8 mouse cellular contexts compared by ENCODE assay signal in the genomic region with DNA sequence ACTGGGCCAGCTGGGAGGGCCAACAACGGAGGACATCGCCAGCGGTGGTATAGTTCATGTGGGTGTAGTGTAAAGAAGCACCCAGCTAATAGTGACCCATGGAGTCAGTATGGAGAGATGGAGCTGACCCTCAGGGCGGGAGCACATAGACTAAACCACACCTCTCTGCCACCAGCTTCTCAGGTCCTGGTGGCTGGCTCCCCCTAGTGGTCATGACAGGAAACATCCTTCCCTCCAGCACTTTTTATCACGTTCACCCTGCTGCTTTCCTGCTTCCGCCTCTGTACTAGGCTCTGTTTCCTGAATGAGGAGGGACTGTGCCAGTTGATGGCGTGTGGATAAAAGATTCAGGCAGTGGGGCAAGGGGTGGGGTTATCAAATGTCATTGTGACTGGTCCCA. TPM values are rescaled to one million over a fixed set of nuclear protein-coding genes. Genes with fewer than 3 reads are reported as not detected.
DNase-seq lines count a peak whose midpoint lies in the region; ATAC-seq and TF ChIP-seq lines count a peak whose summit lies in the region.

No protein-coding gene starts in this region.

- no peak for TF ChIP-seq POLR2A in testis, adult 2 months (IDR thresholded peaks at IDR 0.05; ENCODE audit: control insufficient read depth, low read depth, low read length)

- peak overlapping the region; percentile 95 for H3K4me2 ChIP-seq in forebrain, embryonic 13.5 days
- peak overlapping the region; percentile 2; the same call in 1 of the 2 replicates for H3K4me2 ChIP-seq in heart, postnatal 0 days (ENCODE audit: low read depth, low read length)
- no peak overlapping the region for H3K4me2 ChIP-seq in liver, embryonic 16.5 days (ENCODE audit: low read depth, low read length)
- peak overlapping the region; percentile 89 for H3K4me2 ChIP-seq in neural tube, embryonic 12.5 days (replicated peaks)

- ATAC-seq in forebrain, embryonic 13.5 days, result peak; percentile 77
- ATAC-seq in heart, postnatal 0 days (ENCODE audit: insufficient read depth, low read depth), result peak; percentile 70
- peak; percentile 66 for ATAC-seq in liver, embryonic 16.5 days (ENCODE audit: low read depth)
- peak; percentile 45 for ATAC-seq in neural tube, embryonic 12.5 days (ENCODE audit: low FRiP score, low read depth)

- no peaks in the 10 kb centered on the region for H3K27me3 ChIP-seq in forebrain, embryonic 13.5 days
- no peaks in the 10 kb centered on the region for H3K27me3 ChIP-seq in heart, postnatal 0 days (ENCODE audit: control insufficient read depth, insufficient read depth, low read length)
- H3K27me3 ChIP-seq in liver, embryonic 16.5 days (ENCODE audit: control insufficient read depth, insufficient read depth, low read depth, low read length), result no peaks in the 10 kb centered on the region
- H3K27me3 ChIP-seq in neural tube, embryonic 12.5 days (replicated peaks), result no peaks in the 10 kb centered on the region
- H3K27me3 ChIP-seq in testis, adult 2 months (ENCODE audit: control insufficient read depth, insufficient read depth, low read length), result no peaks in the 10 kb centered on the region

- H3K9ac ChIP-seq in forebrain, embryonic 13.5 days, result peak overlapping the region; percentile 98; the same call in 1 of the 2 replicates
- no peak overlapping the region for H3K9ac ChIP-seq in heart, postnatal 0 days (replicated peaks; ENCODE audit: low read depth, low read length)
- H3K9ac ChIP-seq in liver, embryonic 16.5 days (ENCODE audit: low read depth, low read length), result no peak overlapping the region
- no peak overlapping the region for H3K9ac ChIP-seq in neural tube, embryonic 12.5 days

- peak; percentile 99 for TF ChIP-seq CTCF in heart, postnatal 0 days (IDR thresholded peaks at IDR 0.05; ENCODE audit: low read depth)
- peak; percentile 96 for TF ChIP-seq CTCF in testis, adult 2 months (IDR thresholded peaks at IDR 0.05; ENCODE audit: control insufficient read depth, insufficient read depth, insufficient replicate concordance, low read depth, low read length)

- H3K9me3 ChIP-seq in forebrain, embryonic 13.5 days (replicated peaks), result no peaks in the 10 kb centered on the region
- no peaks in the 10 kb centered on the region for H3K9me3 ChIP-seq in heart, postnatal 0 days (replicated peaks; ENCODE audit: control insufficient read depth, low read length)
- no peaks in the 10 kb centered on the region for H3K9me3 ChIP-seq in liver, embryonic 16.5 days (replicated peaks; ENCODE audit: control insufficient read depth, low read length)
- no peaks in the 10 kb centered on the region for H3K9me3 ChIP-seq in neural tube, embryonic 12.5 days

- DNase-seq in ES-CJ7 (ENCODE audit: low read depth, low spot score), result peak; percentile 94
- DNase-seq in c-Kit-positive CD71-negative TER-119-negative erythroid progenitor cells, embryonic 14.5 days (ENCODE audit: low read depth), result peak; percentile 84
- peak; percentile 93 for DNase-seq in heart, postnatal 0 days (ENCODE audit: low spot score)
- DNase-seq in kidney, postnatal 25 days, result peak; percentile 84 to 86

- peaks cover 59% of the 10 kb centered on the region for H3K4me1 ChIP-seq in forebrain, embryonic 13.5 days
- peaks cover 25% of the 10 kb centered on the region for H3K4me1 ChIP-seq in heart, postnatal 0 days (ENCODE audit: control insufficient read depth, insufficient read depth)
- peaks cover 52% of the 10 kb centered on the region for H3K4me1 ChIP-seq in liver, embryonic 16.5 days (ENCODE audit: control insufficient read depth, low read depth, low read length)
- H3K4me1 ChIP-seq in neural tube, embryonic 12.5 days, result peaks cover 56% of the 10 kb centered on the region
- H3K4me1 ChIP-seq in testis, adult 2 months (ENCODE audit: control insufficient read depth, insufficient read depth, low read length), result peaks cover 13% of the 10 kb centered on the region

- 5% methylated on average over 7 of the region's 7 CpGs for WGBS in forebrain, embryonic 13.5 days
- WGBS in heart, postnatal 0 days, result 8% methylated on average over 7 of the region's 7 CpGs
- WGBS in liver, embryonic 16.5 days (ENCODE audit: insufficient replicate concordance), result 3% methylated on average over 7 of the region's 7 CpGs
- 5% methylated on average over 7 of the region's 7 CpGs for WGBS in neural tube, embryonic 12.5 days

- peak overlapping the region; percentile 78; the same call in 1 of the 2 replicates for H3K4me3 ChIP-seq in forebrain, embryonic 13.5 days
- H3K4me3 ChIP-seq in heart, postnatal 0 days (ENCODE audit: low read depth, low read length), result no peak overlapping the region
- no peak overlapping the region for H3K4me3 ChIP-seq in liver, embryonic 16.5 days (ENCODE audit: low read depth, low read length)
- no peak overlapping the region for H3K4me3 ChIP-seq in neural tube, embryonic 12.5 days
- H3K4me3 ChIP-seq in testis, adult 2 months (ENCODE audit: control insufficient read depth, low read depth, low read length), result no peak overlapping the region

- peak; percentile 89 for TF ChIP-seq EP300 in heart, postnatal 0 days (IDR thresholded peaks at IDR 0.05; ENCODE audit: low read depth)

- H3K36me3 ChIP-seq in forebrain, embryonic 13.5 days (ENCODE audit: poor library complexity, severe bottlenecking), result peaks cover 47% of the 10 kb centered on the region
- H3K36me3 ChIP-seq in heart, postnatal 0 days (replicated peaks; ENCODE audit: control insufficient read depth, insufficient read depth, low read length), result no peaks in the 10 kb centered on the region
- H3K36me3 ChIP-seq in liver, embryonic 16.5 days (ENCODE audit: control insufficient read depth, insufficient read depth), result peaks cover 39% of the 10 kb centered on the region
- H3K36me3 ChIP-seq in neural tube, embryonic 12.5 days, result peaks cover 44% of the 10 kb centered on the region
- H3K36me3 ChIP-seq in testis, adult 2 months (ENCODE audit: control insufficient read depth, insufficient read depth, low read length), result no peaks in the 10 kb centered on the region

- peak overlapping the region; percentile 98 for H3K27ac ChIP-seq in forebrain, embryonic 13.5 days
- H3K27ac ChIP-seq in heart, postnatal 0 days (ENCODE audit: low read depth), result peak overlapping the region; percentile 67
- no peak overlapping the region for H3K27ac ChIP-seq in liver, embryonic 16.5 days (ENCODE audit: low read length)
- no peak overlapping the region for H3K27ac ChIP-seq in neural tube, embryonic 12.5 days
- no peak overlapping the region for H3K27ac ChIP-seq in testis, adult 2 months (ENCODE audit: control insufficient read depth, insufficient read depth, low read depth, low read length)

RNA-seq across cellular contexts. Expression of gene Adgrg3, which starts 15.8 kb away (rescaled TPM):
- polyA plus RNA-seq in forebrain, embryonic 13.5 days (2015; fragmentation: Nextera tagmentation; extraction: Ambion mirVana), result 0.79 and 1.0 TPM in 2 replicates
- 4.4 and 5.4 TPM in 2 replicates for total RNA-seq in heart, postnatal 0 days (2014; rRNA removed; ENCODE audit: low replicate concordance)
- polyA plus RNA-seq in heart, postnatal 0 days (2015; fragmentation: Nextera tagmentation; extraction: Ambion mirVana), result 2.7 and 2.8 TPM in 2 replicates
- 8.3 and 9.1 TPM in 2 replicates for polyA plus RNA-seq in liver, embryonic 16.5 days (2015; fragmentation: Nextera tagmentation; extraction: Ambion mirVana)
- polyA plus RNA-seq in neural tube, embryonic 12.5 days (2016; fragmentation: Nextera tagmentation; extraction: Ambion mirVana), result 2.4 and 2.6 TPM in 2 replicates
- polyA plus RNA-seq in testis, adult 2 months (2012; rRNA removed), result 0.31 and 0.49 TPM in 2 replicates

RNA-seq across cellular contexts. Expression of gene Adgrg1, which starts 27.1 kb away (rescaled TPM):
- polyA plus RNA-seq in forebrain, embryonic 13.5 days (2015; fragmentation: Nextera tagmentation; extraction: Ambion mirVana), result 156 and 178 TPM in 2 replicates
- total RNA-seq in heart, postnatal 0 days (2014; rRNA removed; ENCODE audit: low replicate concordance), result 8.0 and 19.2 TPM in 2 replicates
- 5.6 and 6.6 TPM in 2 replicates for polyA plus RNA-seq in heart, postnatal 0 days (2015; fragmentation: Nextera tagmentation; extraction: Ambion mirVana)
- 45.0 and 50.6 TPM in 2 replicates for polyA plus RNA-seq in liver, embryonic 16.5 days (2015; fragmentation: Nextera tagmentation; extraction: Ambion mirVana)
- polyA plus RNA-seq in neural tube, embryonic 12.5 days (2016; fragmentation: Nextera tagmentation; extraction: Ambion mirVana), result 177 and 208 TPM in 2 replicates
- polyA plus RNA-seq in testis, adult 2 months (2012; rRNA removed), result 44.0 and 62.3 TPM in 2 replicates

RNA-seq across cellular contexts. Expression of gene Drc7, which starts 53.2 kb away (rescaled TPM):
- 0.49 and 1.0 TPM in 2 replicates for polyA plus RNA-seq in forebrain, embryonic 13.5 days (2015; fragmentation: Nextera tagmentation; extraction: Ambion mirVana)
- total RNA-seq in heart, postnatal 0 days (2014; rRNA removed; ENCODE audit: low replicate concordance), result not detected in 2 replicates
- 0.12 TPM in 1 of 2 replicates, not detected in the other for polyA plus RNA-seq in heart, postnatal 0 days (2015; fragmentation: Nextera tagmentation; extraction: Ambion mirVana)
- 0.44 and 0.50 TPM in 2 replicates for polyA plus RNA-seq in liver, embryonic 16.5 days (2015; fragmentation: Nextera tagmentation; extraction: Ambion mirVana)
- polyA plus RNA-seq in neural tube, embryonic 12.5 days (2016; fragmentation: Nextera tagmentation; extraction: Ambion mirVana), result 0.09 and 0.13 TPM in 2 replicates
- 82.6 and 87.3 TPM in 2 replicates for polyA plus RNA-seq in testis, adult 2 months (2012; rRNA removed)

Comparison
In these comparisons a context has a peak if more than half of its experiments do, and no peak if none do; other contexts are left out.
1. H3K27ac ChIP-seq: peak in forebrain, embryonic 13.5 days (single experiment) and heart, postnatal 0 days (single experiment); none in liver, embryonic 16.5 days (single experiment), neural tube, embryonic 12.5 days (single experiment) and testis, adult 2 months (single experiment).
2. RNA of gene Drc7, which starts 53.2 kb away (polyA plus RNA-seq): 82.6 to 87.3 TPM in testis, adult 2 months; 0.44 to 0.50 TPM in liver, embryonic 16.5 days, 0.49 to 1.0 TPM in forebrain, embryonic 13.5 days, 0.09 to 0.13 TPM in neural tube, embryonic 12.5 days and 0.12 TPM in heart, postnatal 0 days; every median in the first group is over 10 times any median in the second.
3. Peak in every context shown above with its lines, with median percentiles within 50 percentile points of each other: DNase-seq and ATAC-seq.